ENCODE assay signal across 8 mouse cellular contexts in genomic region chr9:35119168-35119567, GRCm38 (mm10). TPM values are rescaled to one million over a fixed set of nuclear protein-coding genes. Genes with fewer than 3 reads are reported as not detected.
DNase-seq lines count a peak whose midpoint lies in the region; ATAC-seq and TF ChIP-seq lines count a peak whose summit lies in the region.

Gene St3gal4, minus strand, starts transcription at chr9:35119268.

- DNase-seq in layer of hippocampus, adult 8-10 months (ENCODE audit: low spot score in 2 of 2) = no peak
- DNase-seq in layer of hippocampus, adult 11-12 months (ENCODE audit: low spot score) = no peak
- peak; percentile 43 for DNase-seq in c-Kit-negative CD71-positive TER-119-positive erythroid progenitor cells, embryonic 14.5 days (ENCODE audit: low read depth, low spot score)
- no peak for DNase-seq in heart, postnatal 0 days (ENCODE audit: low spot score)
- no peak for DNase-seq in limb, embryonic 10.5 days (ENCODE audit: low spot score)
- DNase-seq in ovary, adult 18-20 months (ENCODE audit: low spot score) = no peak
- DNase-seq in cerebellum, adult 9-11 months = no peak

- TF ChIP-seq POLR2A in small intestine, adult 2 months (IDR thresholded peaks at IDR 0.05; ENCODE audit: low read depth, low read length) = no peak

- WGBS in heart, postnatal 0 days = 73% methylated on average over 6 of the region's 6 CpGs
- 84% methylated on average over 6 of the region's 6 CpGs for WGBS in limb, embryonic 10.5 days
- 62% methylated on average over 6 of the region's 6 CpGs for WGBS in small intestine, adult 2 months

- peaks cover 36% of the 10 kb centered on the region for H3K4me1 ChIP-seq in heart, postnatal 0 days (ENCODE audit: control insufficient read depth, insufficient read depth)
- peaks cover 39% of the 10 kb centered on the region for H3K4me1 ChIP-seq in limb, embryonic 10.5 days
- peaks cover 27% of the 10 kb centered on the region for H3K4me1 ChIP-seq in small intestine, adult 2 months (ENCODE audit: control insufficient read depth, insufficient read depth, insufficient read length, low read length)

- peak within 1 kb of the TSS; percentile 80; the same call in 1 of the 2 replicates for H3K4me2 ChIP-seq in heart, postnatal 0 days (ENCODE audit: low read depth, low read length)

- no peak for TF ChIP-seq EP300 in heart, postnatal 0 days (IDR thresholded peaks at IDR 0.05; ENCODE audit: low read depth)

- no peaks in the 10 kb centered on the region for H3K9me3 ChIP-seq in heart, postnatal 0 days (replicated peaks; ENCODE audit: control insufficient read depth, low read length)
- H3K9me3 ChIP-seq in limb, embryonic 10.5 days (replicated peaks) = no peaks in the 10 kb centered on the region

- no peak within 1 kb of the TSS for H3K9ac ChIP-seq in heart, postnatal 0 days (replicated peaks; ENCODE audit: low read depth, low read length)

- H3K4me3 ChIP-seq in heart, postnatal 0 days (ENCODE audit: low read depth, low read length) = no peak within 1 kb of the TSS
- H3K4me3 ChIP-seq in limb, embryonic 10.5 days = no peak within 1 kb of the TSS
- H3K4me3 ChIP-seq in small intestine, adult 2 months (ENCODE audit: low read depth, low read length) = no peak within 1 kb of the TSS

- no peak for ATAC-seq in heart, postnatal 0 days (ENCODE audit: insufficient read depth, low read depth)

- no peak for TF ChIP-seq CTCF in heart, postnatal 0 days (IDR thresholded peaks at IDR 0.05; ENCODE audit: low read depth)
- TF ChIP-seq CTCF in small intestine, adult 2 months (IDR thresholded peaks at IDR 0.05; ENCODE audit: extremely low read depth, insufficient read length, insufficient replicate concordance, low read depth, low read length) = no peak

- H3K36me3 ChIP-seq in heart, postnatal 0 days (replicated peaks; ENCODE audit: control insufficient read depth, insufficient read depth, low read length) = 0 out of 2 replicates have a peak, but pooled peaks cover 4% of the 10 kb centered on the region
- H3K36me3 ChIP-seq in limb, embryonic 10.5 days = peaks cover 35% of the 10 kb centered on the region
- no peaks in the 10 kb centered on the region for H3K36me3 ChIP-seq in small intestine, adult 2 months (ENCODE audit: control insufficient read depth, insufficient read depth, low read length)

- H3K27ac ChIP-seq in heart, postnatal 0 days (ENCODE audit: low read depth) = peak within 1 kb of the TSS; percentile 91
- no peak within 1 kb of the TSS for H3K27ac ChIP-seq in limb, embryonic 10.5 days
- H3K27ac ChIP-seq in small intestine, adult 2 months (ENCODE audit: insufficient read depth, low read depth, low read length) = peak within 1 kb of the TSS; percentile 91

- H3K27me3 ChIP-seq in heart, postnatal 0 days (ENCODE audit: control insufficient read depth, insufficient read depth, low read length) = no peaks in the 10 kb centered on the region
- no peaks in the 10 kb centered on the region for H3K27me3 ChIP-seq in limb, embryonic 10.5 days (ENCODE audit: low read depth, poor library complexity, severe bottlenecking)
- H3K27me3 ChIP-seq in small intestine, adult 2 months (ENCODE audit: control insufficient read depth, insufficient read depth, low read length) = no peaks in the 10 kb centered on the region

RNA-seq across cellular contexts. Expression of gene St3gal4, which starts in this region (rescaled TPM):
- 10 to 100 TPM; 23.3 to 29.6 (median 26.6) TPM for total RNA-seq in layer of hippocampus, adult 8-10 months (2022)
- 37.2 and 37.6 TPM in 2 replicates for total RNA-seq in heart, postnatal 0 days (2014; rRNA removed; ENCODE audit: low replicate concordance)
- polyA plus RNA-seq in heart, postnatal 0 days (2015; fragmentation: Nextera tagmentation; extraction: Ambion mirVana) = 24.8 and 25.2 TPM in 2 replicates
- polyA plus RNA-seq in limb, embryonic 10.5 days (2016; fragmentation: Nextera tagmentation; extraction: Ambion mirVana) = 19.0 and 21.3 TPM in 2 replicates
- 97.6 and 354 TPM in 2 replicates for polyA plus RNA-seq in small intestine, adult 2 months (2012; rRNA removed)
